Mouse (Mus musculus): ENCODE results near the gene Ndufv1. TPM values are rescaled to one million over a fixed set of nuclear protein-coding genes. Genes with fewer than 3 reads are reported as not detected.
"Not testable (repeated sequence)": the region's sequence is repeated elsewhere in the genome, so short reads cannot be mapped to it uniquely, and the experiment has no call there.

Ndufv1 gene
- polyA plus RNA-seq, 1 experiment, result 167 TPM

DNA sequence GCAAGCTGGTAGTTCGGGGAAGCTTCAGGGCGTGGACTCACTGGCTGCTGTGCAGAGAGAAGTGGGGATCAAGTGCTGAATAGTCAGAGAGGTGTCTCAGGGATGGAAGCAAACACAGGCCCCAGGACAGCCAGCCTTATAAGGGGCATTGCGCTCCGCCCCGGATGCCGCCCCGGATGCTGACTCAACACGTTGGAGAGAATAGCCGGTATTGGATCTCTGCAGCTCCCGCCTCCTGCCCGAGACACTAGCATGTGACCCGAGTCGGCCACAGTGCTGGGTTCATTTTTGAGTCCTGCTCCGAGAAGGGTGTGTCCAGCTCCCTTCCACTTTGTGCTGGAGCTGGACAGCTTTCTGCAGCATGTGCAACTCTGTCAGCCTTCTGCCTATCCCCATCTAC is 29.5 kb upstream of the Ndufv1 start:
- no peak for DNase-seq (ENCODE audit: low spot score)

DNA sequence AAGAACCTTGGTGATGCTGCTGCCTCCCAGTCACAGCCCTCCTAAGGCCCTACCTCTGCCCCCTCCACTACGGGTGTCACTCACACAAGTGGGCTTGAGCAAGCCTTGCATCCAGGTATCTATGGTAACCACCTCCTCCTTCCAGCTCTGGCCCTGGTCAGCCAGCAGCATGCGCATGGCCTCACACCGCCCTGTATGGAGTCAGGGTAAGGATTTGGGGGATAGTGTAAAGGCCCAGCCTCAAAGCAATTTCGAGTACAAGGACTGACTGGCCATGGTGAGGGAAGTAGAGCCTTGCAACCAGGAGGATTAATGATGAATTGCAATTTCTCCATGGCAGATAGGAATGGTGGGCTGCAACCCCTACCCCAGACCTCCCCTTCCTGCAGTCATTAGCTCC is 28.9 kb upstream of the Ndufv1 start:
- DNase-seq (ENCODE audit: low spot score), result not testable (repeated sequence)

DNA sequence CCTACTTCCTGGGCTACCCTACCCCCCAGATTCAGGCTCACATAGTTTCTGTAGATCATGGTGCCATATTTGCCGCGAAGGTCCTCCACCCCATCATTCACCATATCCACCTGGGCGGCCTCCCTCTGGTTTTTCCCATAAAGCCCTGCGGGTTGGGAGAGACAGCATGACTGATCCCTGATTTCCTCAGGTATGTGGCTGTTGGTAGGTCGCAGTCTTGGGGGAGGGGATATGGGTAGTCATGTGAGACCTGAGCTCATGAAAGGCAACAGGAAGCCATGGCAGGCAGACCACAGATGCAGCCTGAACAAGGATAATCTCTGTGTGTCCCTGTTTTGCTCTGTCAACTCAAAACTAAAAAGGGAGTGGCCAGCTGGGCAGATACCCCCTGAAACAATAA is 28.3 kb upstream of the Ndufv1 start:
- DNase-seq (ENCODE audit: low spot score), result not testable (repeated sequence)

DNA sequence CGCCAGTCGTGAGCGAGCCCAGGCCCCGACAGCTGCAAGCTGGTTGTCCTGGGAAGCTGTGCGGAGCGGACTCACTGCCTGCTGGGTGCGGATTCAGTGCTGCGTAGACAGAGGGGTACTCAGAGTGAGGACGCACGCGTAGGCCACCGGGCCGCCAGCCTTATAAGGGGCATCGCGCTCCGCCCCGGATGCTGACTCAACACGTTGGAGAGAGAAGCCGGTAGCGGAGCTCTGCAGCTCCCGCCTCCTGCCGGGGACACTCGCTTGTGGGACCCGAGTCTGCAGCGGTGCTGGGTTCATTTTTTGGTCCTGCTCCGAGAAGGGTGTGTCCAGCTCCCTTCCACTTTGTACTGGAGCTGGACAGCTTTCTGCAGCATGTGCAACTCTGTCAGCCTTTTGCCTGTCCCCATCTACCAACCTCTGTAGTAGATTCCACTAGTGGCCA is 25.2 kb upstream of the Ndufv1 start, which contains the start of gene Gstp1:
TSS of gene Gstp1 (minus strand) at position 198 of the 445 bp plus-strand sequence.
- peak; percentile 80 for DNase-seq (ENCODE audit: low spot score)

DNA sequence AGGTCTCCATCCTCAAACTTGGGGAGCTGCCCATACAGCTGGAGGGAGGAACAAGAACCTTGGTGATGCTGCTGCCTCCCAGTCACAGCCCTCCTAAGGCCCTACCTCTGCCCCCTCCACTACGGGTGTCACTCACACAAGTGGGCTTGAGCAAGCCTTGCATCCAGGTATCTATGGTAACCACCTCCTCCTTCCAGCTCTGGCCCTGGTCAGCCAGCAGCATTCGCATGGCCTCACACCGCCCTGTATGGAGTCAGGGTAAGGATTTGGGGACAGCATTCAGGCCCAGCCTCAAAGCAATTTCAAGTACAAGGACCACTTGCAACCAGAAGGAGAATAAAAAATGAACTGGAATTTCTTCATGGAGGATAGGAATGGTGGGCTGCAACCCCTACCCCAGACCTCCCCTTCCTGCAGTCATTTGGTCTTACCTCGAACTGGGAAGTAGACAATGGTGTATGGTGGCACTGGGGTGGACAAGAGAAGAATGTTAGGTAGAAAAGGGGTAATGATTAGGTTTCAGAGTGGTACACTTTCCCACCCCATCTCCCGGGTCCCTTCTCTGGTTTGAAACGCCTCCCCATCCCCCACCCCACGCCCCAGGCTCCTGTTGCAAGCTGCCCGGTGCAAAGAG is 24.7 kb upstream of the Ndufv1 start:
- DNase-seq (ENCODE audit: low spot score), result not testable (repeated sequence)

DNA sequence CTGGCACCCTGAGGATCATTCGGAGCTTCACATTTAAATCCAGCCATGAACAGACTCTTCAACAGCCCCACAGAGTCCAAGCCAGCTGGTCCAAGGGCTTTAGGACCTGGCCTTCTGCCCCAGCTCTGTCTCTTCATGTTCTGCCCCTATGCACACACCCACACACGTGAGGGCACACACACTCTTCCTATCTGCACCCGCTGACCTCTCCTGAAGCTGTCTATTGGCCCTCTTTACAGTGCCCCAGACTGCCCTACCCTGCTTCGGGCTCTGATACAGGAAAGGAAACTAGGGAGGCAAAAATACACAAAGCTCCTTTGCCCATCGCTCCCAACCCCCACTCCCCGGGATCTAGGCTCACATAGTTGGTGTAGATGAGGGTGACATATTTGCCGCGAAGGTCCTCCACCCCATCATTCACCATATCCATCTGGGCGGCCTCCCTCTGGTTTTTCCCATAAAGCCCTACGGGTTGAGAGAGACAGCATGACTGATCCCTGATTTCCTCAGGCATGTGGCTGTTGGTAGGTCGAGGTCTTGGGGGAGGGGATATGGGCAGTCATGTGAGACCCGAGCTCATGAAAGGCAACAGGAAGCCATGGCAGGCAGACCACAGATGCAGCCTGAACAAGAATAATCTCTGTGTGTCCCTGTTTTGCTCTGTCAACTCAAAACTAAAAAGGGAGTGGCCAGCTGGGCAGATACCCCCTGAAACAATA is 23.9 kb upstream of the Ndufv1 start:
- no peak for DNase-seq (ENCODE audit: low spot score)

DNA sequence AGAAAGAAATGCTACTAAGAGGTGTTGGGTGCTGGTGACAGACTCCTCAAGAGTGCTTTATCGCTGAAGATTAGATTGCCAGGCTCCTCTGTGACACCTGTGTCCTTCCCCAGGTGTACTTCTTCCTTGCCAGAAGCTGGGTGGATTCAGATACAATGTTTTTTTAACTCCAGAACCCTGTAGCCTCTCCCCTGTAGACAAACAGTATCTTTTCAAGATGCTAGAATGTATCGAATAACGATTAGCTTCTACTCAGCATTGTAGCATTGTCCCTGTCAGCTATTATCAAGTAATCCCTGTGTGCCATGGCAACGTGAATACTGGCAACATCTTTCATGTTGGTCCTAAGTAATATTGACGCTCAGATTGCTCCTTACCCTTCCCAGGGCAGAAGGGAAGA is 21.1 kb upstream of the Ndufv1 start:
- no peak for DNase-seq (ENCODE audit: low spot score)

DNA sequence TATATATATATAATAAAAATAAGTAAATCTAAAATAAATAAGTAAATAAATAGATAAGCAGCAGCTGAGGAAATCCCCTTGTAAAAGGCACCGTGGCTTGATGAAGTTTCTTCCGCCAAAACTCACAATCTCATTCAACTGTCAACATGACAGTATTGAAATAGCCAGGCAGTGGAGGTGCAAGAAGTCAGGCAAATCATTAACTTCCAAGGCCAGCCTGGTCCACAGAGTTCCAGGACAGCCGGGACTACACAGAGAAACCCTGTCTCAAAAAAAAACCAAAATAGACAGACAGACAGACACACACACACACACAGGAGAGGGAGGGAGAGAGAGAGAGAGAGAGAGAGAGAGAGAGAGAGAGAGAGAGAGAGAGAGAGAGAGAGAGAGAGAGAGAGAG is 20.7 kb upstream of the Ndufv1 start:
- DNase-seq (ENCODE audit: low spot score), result no peak

DNA sequence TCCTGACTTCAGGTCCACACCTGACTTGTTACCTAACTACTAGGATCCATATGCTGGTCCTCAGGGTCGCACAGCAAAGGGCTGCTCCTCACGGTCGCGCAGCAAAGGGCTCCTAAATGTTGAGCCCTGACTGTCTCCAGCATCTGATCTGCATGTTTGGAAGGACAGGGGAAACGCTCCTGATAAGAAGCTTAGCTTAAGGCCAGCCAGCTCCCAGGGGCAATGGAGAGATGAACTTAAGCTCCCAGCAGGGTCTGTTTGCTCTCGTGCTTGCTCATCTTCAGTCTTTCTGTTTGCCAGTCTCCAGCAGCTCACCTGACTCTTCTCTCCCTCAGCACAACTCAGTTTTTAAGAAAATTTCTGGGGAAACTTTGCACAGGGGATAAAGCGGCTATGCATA is 20.1 kb upstream of the Ndufv1 start:
- no peak for DNase-seq (ENCODE audit: low spot score)

DNA sequence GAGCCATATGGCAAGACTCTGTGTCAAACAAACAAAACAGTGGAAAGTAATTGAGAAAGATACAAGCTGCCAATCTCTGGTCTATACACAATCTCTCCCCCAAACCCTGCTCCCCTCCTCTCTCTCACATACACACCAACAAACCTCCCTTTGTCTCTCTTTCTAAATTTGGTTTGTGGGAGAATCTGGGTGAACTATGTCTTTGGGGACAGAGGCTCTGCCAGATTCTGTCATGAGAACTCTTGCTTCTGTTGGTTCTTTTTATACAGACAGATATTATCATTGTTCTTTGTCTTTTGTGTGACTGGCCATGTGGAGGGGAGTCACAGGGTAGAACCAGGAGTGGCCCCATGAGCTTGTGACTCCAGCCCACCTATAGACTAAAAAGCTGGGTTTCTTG is 15.0 kb upstream of the Ndufv1 start:
- no peak for DNase-seq (ENCODE audit: low spot score)

DNA sequence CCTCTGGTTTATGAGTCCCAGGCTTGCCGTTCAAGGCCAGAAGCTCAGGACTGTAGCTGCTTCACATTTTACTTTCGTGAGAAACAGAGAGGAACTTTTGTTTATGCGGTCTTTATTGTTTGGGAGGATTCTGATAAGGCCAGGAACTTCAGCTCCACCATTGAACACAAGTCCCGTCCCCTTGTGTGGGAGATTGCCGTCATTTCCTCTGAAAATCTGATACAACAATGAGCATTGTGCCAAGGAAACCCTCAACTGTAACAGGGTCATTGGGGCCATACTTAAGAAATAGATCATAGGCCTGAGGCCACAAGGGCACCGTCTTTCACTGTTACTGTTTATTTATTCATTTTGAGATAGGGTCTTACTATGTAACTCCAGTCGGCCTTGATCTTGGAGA is 10.6 kb upstream of the Ndufv1 start:
- DNase-seq (ENCODE audit: low spot score), result no peak

DNA sequence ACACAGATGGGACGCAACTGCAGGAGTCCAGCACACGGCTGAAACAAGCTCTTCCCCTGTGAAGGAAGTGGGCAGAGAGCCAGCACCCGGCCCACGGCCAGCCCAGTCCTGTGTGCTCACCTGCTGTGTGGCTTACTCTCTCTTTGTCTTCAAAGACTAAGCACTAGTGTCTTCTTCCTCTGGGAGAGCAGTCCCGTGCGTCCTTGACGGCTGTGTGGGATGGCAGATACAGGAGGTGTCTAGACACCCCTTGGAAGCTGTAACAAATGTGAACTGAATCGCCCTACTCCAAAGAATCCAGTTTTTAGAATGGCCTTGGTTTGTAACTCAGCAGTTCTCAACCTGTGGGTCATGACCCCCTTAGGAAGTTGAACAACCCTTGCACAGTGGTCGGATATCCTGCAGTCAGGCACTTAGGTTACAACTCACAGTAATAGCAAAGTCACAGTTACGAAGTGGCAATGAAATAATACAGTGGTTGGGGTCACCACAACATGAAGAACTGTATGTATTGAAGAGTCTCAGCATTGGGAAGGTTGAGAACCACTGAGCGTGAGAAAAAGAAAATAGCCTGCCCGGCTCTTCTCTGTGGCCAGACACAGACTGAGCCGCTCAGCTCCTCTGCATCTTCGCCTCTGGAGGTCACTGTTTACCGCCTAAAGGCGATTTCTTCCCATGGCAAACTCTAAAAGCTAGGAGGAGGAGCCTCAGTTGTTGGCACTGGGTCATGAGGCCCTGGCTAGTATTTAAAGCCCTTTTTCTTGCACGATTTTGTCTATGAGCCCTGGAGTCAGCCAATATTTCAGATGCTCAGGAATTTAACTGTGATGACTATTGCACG is 6.4 kb upstream of the Ndufv1 start:
- no peak for DNase-seq (ENCODE audit: low spot score)

DNA sequence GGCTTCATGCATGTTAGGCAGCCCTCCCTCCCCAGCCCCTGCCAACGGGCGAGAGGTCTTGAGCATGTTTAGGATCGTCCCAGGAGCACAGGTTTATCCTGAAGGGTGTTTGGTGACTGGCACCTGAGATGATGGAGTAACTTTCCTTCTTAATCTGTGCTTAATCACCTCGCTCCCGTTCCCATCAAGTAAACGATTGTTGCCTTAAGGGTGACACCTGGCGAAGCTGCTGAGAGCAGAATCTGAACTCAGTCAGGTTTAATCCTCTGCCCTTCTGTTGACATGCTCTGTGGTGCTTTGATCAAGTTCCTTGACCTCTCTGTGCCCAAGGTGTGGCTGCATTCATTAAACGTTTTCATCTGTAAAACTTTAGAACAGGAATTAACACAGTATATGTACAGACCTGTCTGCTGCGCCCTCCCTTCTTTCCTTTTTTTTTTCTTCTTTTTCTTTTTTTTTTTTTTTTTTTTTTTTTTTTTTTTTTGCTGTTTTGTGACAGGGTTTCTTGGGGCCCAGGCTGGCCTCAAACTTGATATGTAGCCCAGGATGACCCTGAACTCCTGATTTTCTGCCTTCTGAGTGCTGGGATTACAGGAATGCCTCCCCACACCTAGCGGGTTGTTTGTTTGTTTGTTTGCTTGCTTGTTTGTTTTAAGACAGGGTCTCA is 5.4 kb upstream of the Ndufv1 start:
- DNase-seq (ENCODE audit: low spot score), result no peak

DNA sequence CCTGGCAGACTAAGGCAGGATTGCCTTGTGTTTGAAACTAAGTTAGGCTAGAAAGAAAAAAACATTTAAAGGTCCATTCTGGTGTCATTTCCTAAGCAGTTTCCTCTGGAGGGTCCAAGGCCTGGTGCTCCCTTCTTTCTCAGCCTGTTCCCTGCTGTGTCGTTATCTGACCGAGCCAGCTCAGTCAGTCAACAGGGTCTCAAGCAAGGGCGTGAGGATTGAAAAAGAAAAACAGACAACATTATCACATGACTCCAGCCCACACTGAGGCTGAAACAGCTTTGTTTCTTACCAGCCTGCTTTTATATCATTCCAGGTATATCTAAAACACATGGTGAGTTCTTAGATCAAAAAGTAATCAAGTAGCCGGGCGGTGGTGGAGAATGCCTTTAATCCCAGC is 3.0 kb upstream of the Ndufv1 start:
- no peak for DNase-seq (ENCODE audit: low spot score)

DNA sequence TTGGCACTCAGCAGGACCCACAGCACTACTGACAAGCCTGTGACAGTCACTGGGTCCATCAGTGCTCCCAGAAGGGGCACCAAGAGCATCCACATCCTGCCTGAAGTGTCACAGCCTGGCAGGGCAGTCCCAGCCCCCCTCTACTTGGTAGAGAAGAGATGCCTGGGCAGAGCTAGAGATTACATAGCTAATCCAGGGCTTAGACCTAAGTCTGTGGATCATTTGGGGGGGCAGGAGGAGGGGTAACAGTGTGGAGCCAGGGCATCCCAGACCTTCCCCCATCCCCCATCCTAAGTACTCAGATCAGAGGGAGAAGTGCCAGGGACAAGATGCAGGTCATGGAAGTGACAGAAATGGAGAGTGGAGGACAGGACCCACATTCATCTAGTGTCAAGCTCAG is 2.2 kb upstream of the Ndufv1 start:
- no peak for DNase-seq (ENCODE audit: low spot score)

DNA sequence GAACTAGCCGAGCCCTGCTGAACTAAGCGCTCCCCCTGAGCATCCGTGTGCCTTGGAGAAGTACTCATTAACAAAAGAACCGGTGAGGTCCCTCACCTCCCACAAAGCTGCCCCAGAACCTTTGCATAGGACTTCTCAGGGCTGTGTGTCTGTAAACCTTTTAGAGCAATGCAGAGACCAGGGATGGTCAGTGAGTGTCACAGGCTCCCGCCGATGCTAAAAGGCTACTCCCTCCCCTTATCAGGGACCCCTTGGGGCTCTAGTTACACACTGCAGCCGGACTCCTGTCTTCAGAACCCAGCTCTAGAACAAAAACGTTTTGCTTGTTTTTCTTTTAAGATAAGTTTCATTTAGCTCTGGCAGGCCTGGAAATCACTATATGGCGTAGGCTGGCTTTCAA is 460 bp upstream of the Ndufv1 start:
- no peak for DNase-seq (ENCODE audit: low spot score)

DNA sequence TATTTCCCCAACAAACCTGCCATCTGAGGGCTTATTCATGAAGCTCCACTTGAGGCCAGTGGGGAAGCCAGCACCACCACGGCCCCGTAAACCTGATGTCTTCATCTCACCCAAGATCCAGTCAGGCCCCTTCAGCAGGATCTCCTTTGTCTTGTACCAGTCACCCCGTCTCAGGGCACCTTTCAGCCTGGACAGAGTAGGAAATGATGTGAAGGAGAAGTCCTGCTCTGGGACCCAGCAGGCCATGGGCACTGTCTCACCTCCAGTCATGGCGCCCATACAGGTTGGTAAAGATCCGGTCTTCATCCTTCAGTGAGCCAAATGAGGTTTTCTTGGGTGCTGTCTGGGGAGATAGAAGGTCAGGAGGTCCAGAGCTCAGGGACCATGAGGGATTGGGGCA is 1.5 kb downstream of the Ndufv1 start:
- DNase-seq (ENCODE audit: low spot score), result no peak

DNA sequence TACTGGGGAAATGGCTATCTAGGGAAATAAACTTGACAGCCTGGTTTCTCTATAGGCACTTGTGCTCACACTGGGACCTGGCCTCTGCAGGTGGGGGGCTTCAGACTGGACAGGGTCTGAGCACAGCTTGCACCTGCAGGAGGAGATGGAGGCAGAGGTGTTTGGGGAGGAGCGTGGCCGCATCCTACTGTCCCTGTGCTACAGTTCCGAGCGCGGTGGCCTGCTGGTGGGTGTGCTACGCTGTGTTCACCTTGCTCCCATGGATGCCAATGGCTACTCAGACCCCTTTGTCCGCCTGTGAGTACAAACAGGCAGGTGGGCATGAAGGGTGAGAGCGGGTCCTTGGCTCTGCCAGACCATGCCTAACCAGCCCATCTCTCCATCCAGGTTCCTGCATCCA is 6.6 kb downstream of the Ndufv1 start:
- no peak for DNase-seq (ENCODE audit: low spot score)

DNA sequence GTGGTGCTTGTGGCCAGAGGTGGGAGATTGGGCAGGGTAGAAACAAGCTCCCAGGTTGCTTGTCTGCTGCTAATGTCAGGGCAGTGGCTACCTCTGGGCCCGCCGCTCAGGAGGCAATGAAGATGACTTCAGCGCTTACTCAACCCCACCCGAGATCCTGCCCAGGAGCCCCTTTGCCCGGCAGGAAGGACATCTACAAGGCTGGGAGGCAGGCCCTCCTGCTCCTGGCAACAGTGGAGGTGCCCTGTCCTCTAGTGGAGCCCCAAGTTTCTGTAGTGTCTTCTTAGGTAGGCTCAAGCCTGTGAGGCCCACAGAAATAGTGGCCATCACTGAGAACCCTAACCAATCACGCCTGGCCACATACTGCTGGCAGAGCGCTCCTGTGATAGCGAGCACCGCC is 7.5 kb downstream of the Ndufv1 start:
- DNase-seq (ENCODE audit: low spot score), result no peak

DNA sequence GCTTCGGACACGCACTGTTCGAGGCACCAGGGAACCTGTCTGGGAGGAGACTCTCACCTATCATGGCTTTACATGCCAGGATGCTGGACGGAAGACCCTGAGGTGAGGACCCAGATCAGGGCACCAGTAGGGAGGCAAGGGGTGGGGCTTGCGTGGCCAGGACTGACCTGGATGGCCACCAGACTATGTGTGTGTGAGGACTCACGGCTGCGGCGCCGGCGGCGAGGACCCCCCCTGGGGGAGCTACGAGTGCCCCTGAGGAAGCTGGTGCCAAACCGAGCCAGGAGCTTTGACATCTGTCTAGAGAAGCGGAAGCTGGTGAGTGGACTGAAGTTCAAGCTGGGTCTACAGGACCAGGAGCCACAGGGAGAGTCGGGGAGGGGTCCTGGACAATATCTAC is 8.3 kb downstream of the Ndufv1 start:
- no peak for DNase-seq (ENCODE audit: low spot score)

DNA sequence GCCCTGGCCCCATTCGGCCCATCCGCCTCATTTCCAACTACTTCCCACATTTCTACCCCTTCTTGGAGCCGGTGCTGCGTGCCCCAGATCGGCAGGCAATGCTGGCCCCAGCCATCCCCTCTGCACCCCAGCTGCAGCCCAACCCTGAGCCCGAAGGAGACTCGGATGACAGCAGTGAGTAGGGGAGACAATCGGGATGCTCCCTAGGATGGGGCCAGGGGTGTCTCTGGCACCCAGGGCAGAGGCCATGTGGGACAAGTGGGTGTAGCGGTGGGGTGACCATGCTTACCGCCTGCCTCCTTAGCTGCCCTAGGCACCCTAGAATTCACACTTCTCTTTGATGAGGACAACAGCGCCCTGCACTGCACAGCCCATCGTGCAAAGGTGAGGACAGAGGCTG is 9.0 kb downstream of the Ndufv1 start:
- no peak for DNase-seq (ENCODE audit: low spot score)

DNA sequence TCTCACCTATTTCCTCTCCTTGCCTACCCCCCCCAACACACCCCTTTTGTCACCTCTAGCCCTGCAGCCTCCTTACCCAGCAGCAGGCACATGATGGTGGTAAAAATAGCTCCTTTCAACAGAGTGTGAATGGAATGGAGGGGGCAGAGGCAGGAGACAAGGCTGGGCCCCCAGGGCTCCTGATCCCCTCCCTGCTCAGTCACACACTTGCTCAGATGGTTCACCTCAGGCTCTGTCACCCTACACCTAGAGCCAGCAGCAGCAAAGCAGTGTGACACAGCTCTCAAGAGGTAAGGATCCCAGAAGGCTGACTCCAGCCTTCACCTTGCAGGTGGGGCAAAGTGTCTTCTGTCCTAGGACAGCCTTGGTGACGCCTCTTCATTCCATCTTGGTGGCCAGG is 9.5 kb downstream of the Ndufv1 start, which contains the start of gene Doc2g:
TSS of gene Doc2g (plus strand) at position 202 of the 400 bp plus-strand sequence.
- DNase-seq (ENCODE audit: low spot score), result no peak

All from urinary bladder, adult 2 months (tissue).